Mouse (Mus musculus): ENCODE results near the gene Slfn9. TPM values are rescaled to one million over a fixed set of nuclear protein-coding genes. Genes with fewer than 3 reads are reported as not detected.

Slfn9 gene
- total and polyA plus RNA-seq, 3 experiments = 0.20 to 0.99 (median 0.82) TPM

- H3K4me1 ChIP-seq (ENCODE audit: control insufficient read depth, insufficient read depth, low read length) = peaks cover 7% of the 10 kb centered on the region
- no peaks in the 10 kb centered on the region for H3K79me2 ChIP-seq (replicated peaks; ENCODE audit: control insufficient read depth, insufficient read depth, low read length)
- peaks cover 55% of the 10 kb centered on the region for H3K36me3 ChIP-seq (ENCODE audit: control insufficient read depth, insufficient read depth, low read length)
- no peak overlapping the region for H3K4me3 ChIP-seq
- no peak overlapping the region for H3K27ac ChIP-seq
- no peak overlapping the region for H3K9ac ChIP-seq (ENCODE audit: low read depth, low read length)
- no peaks in the 10 kb centered on the region for H3K27me3 ChIP-seq (ENCODE audit: control insufficient read depth, insufficient read depth, low read length)
- 81% methylated on average over 8 of the region's 8 CpGs for WGBS
- TF ChIP-seq EP300 (IDR thresholded peaks at IDR 0.05; ENCODE audit: insufficient read depth, low read depth, low read length) = no peak
- no peak for TF ChIP-seq POLR2A (IDR thresholded peaks at IDR 0.05; ENCODE audit: insufficient read depth, low read depth, low read length)
- no peak for TF ChIP-seq CTCF (IDR thresholded peaks at IDR 0.05)
- no peak for DNase-seq
- intact Hi-C loops (cut with DNase I) = no loop called here
Observed at GRCm38 (mm10) chr11:82962215-82962614, 29.4 kb downstream of the Slfn9 start.

DNA sequence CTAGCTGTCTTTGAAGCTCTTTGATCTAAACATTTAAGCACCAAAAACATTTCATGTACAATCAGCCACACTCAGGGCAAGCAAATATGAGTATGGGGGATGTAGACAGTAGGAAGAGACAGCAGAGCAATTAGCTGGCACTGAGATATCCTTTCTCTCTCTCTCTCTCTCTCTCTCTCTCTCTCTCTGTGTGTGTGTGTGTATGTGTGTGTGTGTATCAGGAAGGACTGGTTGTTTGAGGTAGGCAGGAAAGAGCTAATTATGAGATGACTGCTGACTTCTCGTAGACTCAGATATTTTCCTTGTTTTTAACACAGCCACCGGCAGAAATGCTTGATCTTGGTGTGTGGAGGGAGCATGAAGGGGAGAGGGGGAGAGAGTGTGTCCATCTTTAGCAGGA lies 29.9 kb downstream of the Slfn9 start:
- H3K79me2 ChIP-seq (replicated peaks; ENCODE audit: control insufficient read depth, insufficient read depth, low read length) = 0 out of 2 replicates have a peak, but pooled peaks cover under 1% of the 10 kb centered on the region
- no peak overlapping the region for H3K27ac ChIP-seq
- H3K27me3 ChIP-seq (ENCODE audit: control insufficient read depth, insufficient read depth, low read length) = no peaks in the 10 kb centered on the region
- H3K4me3 ChIP-seq = no peak overlapping the region
- no peak for DNase-seq
- intact Hi-C loops (cut with DNase I) = loop anchor here (2.0 kb wide), 1 partner anchor 59 kb away; the partner anchor contains the start of gene Slfn8
- peaks cover 7% of the 10 kb centered on the region for H3K4me1 ChIP-seq (ENCODE audit: control insufficient read depth, insufficient read depth, low read length)
- peak overlapping the region; percentile 30; the same call in 1 of the 2 replicates for H3K9ac ChIP-seq (ENCODE audit: low read depth, low read length)
- WGBS = 28% methylated on average over 2 of the region's 2 CpGs
- no peak for TF ChIP-seq POLR2A (IDR thresholded peaks at IDR 0.05; ENCODE audit: insufficient read depth, low read depth, low read length)
- no peak for TF ChIP-seq CTCF (IDR thresholded peaks at IDR 0.05)
- no peak for TF ChIP-seq EP300 (IDR thresholded peaks at IDR 0.05; ENCODE audit: insufficient read depth, low read depth, low read length)
- peaks cover 58% of the 10 kb centered on the region for H3K36me3 ChIP-seq (ENCODE audit: control insufficient read depth, insufficient read depth, low read length)

DNA sequence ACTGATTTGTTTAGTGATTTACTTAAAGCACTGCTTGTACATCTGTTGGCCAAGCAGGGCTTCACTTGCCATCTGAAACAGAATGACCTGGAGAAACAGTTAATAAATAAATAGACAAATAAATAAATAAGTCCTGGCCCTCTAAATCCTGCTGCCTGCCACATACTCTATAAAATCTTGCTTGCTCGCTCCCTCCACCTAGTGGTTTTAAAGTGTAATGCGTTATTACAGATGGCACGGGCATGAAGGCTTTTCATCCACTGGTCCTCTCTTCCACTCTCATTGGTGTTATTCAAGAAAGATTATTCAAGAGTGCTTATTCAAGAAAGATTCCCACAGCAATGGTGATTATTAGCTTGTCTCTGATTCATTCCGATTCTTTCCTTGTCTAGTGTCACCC lies 32.0 kb downstream of the Slfn9 start:
- DNase-seq = peak in 1 of 2 experiments; percentile 27
- intact Hi-C loops (cut with DNase I) = loop anchor here (1.0 to 2.0 kb wide), 2 partner anchors 44 to 61 kb away; partner anchors contain the start of gene Slfn8
- TF ChIP-seq EP300 (IDR thresholded peaks at IDR 0.05; ENCODE audit: insufficient read depth, low read depth, low read length) (no peak), CTCF (IDR thresholded peaks at IDR 0.05) (peak; percentile 95)
- Histone ChIP-seq H3K4me3 (no peak overlapping the region), H3K27me3 (ENCODE audit: control insufficient read depth, insufficient read depth, low read length) (no peaks in the 10 kb centered on the region), H3K27ac (no peak overlapping the region), H3K36me3 (ENCODE audit: control insufficient read depth, insufficient read depth, low read length) (peaks cover 72% of the 10 kb centered on the region), H3K4me1 (ENCODE audit: control insufficient read depth, insufficient read depth, low read length) (peaks cover 11% of the 10 kb centered on the region), H3K79me2 (replicated peaks; ENCODE audit: control insufficient read depth, insufficient read depth, low read length) (peaks cover 1% of the 10 kb centered on the region; the same call in 1 of the 2 replicates), H3K9ac (ENCODE audit: low read depth, low read length) (no peak overlapping the region)
- WGBS = 7% methylated on average over 4 of the region's 4 CpGs

- Histone ChIP-seq H3K36me3 (ENCODE audit: control insufficient read depth, insufficient read depth, low read length) (peaks cover 67% of the 10 kb centered on the region), H3K9ac (ENCODE audit: low read depth, low read length) (0 out of 2 replicates have a peak overlapping the region, but pooled peaks have one; percentile 11), H3K27ac (no peak overlapping the region; the same call in 1 of the 2 replicates), H3K4me1 (ENCODE audit: control insufficient read depth, insufficient read depth, low read length) (peaks cover 11% of the 10 kb centered on the region), H3K79me2 (replicated peaks; ENCODE audit: control insufficient read depth, insufficient read depth, low read length) (peaks cover 1% of the 10 kb centered on the region; the same call in 1 of the 2 replicates), H3K27me3 (ENCODE audit: control insufficient read depth, insufficient read depth, low read length) (no peaks in the 10 kb centered on the region), H3K4me3 (peak overlapping the region; percentile 20; the same call in 1 of the 2 replicates)
- no peak for TF ChIP-seq EP300 (IDR thresholded peaks at IDR 0.05; ENCODE audit: insufficient read depth, low read depth, low read length)
- TF ChIP-seq CTCF (IDR thresholded peaks at IDR 0.05) = no peak
- TF ChIP-seq POLR2A (IDR thresholded peaks at IDR 0.05; ENCODE audit: insufficient read depth, low read depth, low read length) = no peak
- 45% methylated on average over 10 of the region's 10 CpGs for WGBS
- DNase-seq = peak in 1 of 2 experiments; percentile 14
- intact Hi-C loops (cut with DNase I) = no loop called here
Observed at GRCm38 (mm10) chr11:82956925-82957324, 34.7 kb downstream of the Slfn9 start.

DNA sequence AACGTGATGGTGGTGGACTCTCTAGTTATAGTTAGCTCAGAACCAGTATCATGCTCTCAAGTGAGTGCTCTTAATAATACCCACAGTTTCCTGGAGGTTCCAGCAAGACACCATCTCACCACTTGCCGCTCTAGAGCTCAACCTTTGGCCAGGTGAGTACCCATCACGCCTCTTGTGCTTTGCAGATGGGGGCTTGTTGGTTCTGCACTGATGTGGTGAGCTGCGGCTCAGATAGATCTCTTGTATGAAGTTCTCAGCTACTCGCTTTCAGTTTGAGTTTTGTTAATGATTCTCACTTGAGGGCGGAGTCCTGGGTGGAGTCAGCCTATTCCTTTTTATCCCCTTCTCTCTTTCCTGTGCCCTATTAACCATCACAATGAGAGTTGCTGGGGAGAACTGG lies 37.0 kb downstream of the Slfn9 start:
- H3K4me3 ChIP-seq = peak overlapping the region; percentile 51
- WGBS = 62% methylated on average over 6 of the region's 6 CpGs
- TF ChIP-seq POLR2A (IDR thresholded peaks at IDR 0.05; ENCODE audit: insufficient read depth, low read depth, low read length) (no peak), CTCF (IDR thresholded peaks at IDR 0.05) (no peak), EP300 (IDR thresholded peaks at IDR 0.05; ENCODE audit: insufficient read depth, low read depth, low read length) (no peak)
- no peaks in the 10 kb centered on the region for H3K27me3 ChIP-seq (ENCODE audit: control insufficient read depth, insufficient read depth, low read length)
- H3K36me3 ChIP-seq (ENCODE audit: control insufficient read depth, insufficient read depth, low read length) = peaks cover 45% of the 10 kb centered on the region
- H3K9ac ChIP-seq (ENCODE audit: low read depth, low read length) = peak overlapping the region; percentile 33; the same call in 1 of the 2 replicates
- peaks cover 1% of the 10 kb centered on the region; the same call in 1 of the 2 replicates for H3K79me2 ChIP-seq (replicated peaks; ENCODE audit: control insufficient read depth, insufficient read depth, low read length)
- H3K4me1 ChIP-seq (ENCODE audit: control insufficient read depth, insufficient read depth, low read length) = peaks cover 10% of the 10 kb centered on the region
- no peak for DNase-seq
- H3K27ac ChIP-seq = peak overlapping the region; percentile 69
- intact Hi-C loops (cut with DNase I) = loop anchor here (5.0 kb wide), 1 partner anchor 513 kb away; no protein-coding TSS in a partner anchor

All from heart, adult 2 months (tissue).